Mouse (Mus musculus): ENCODE results near the gene Dus1l.
"Not testable (repeated sequence)": the region's sequence is repeated elsewhere in the genome, so short reads cannot be mapped to it uniquely, and the experiment has no call there.

The Dus1l gene

GRCm38 (mm10) chr11:120777123-120777522 is 19.1 kb downstream of the Dus1l start:
- no peak for DNase-seq (ENCODE audit: low spot score in 2 of 2)

GRCm38 (mm10) chr11:120775774-120776469 is 20.3 kb downstream of the Dus1l start:
- peak; percentile 94 to 98 for DNase-seq (ENCODE audit: low spot score in 2 of 2)

GRCm38 (mm10) chr11:120773463-120774190 is 22.6 kb downstream of the Dus1l start:
- DNase-seq (ENCODE audit: low spot score in 2 of 2), result no peak

GRCm38 (mm10) chr11:120772749-120773148 is 23.5 kb downstream of the Dus1l start:
- DNase-seq (ENCODE audit: low spot score in 2 of 2), result no peak

GRCm38 (mm10) chr11:120768206-120768605 is 28.0 kb downstream of the Dus1l start:
- no peak for DNase-seq (ENCODE audit: low spot score in 2 of 2)

GRCm38 (mm10) chr11:120767023-120767422 is 29.2 kb downstream of the Dus1l start:
- not testable (repeated sequence) for DNase-seq (ENCODE audit: low spot score in 2 of 2)

- DNase-seq (ENCODE audit: low spot score in 2 of 2), result not testable (repeated sequence)
Measured at GRCm38 (mm10) chr11:120763121-120763999, 32.8 kb downstream of the Dus1l start.

- not testable (repeated sequence) for DNase-seq (ENCODE audit: low spot score in 2 of 2)
Measured at GRCm38 (mm10) chr11:120762672-120763041, 33.5 kb downstream of the Dus1l start, which contains the start of gene Hmga1b. Gene Hmga1b (plus strand): TSS chr11:120762794.

GRCm38 (mm10) chr11:120761811-120762671 is 34.2 kb downstream of the Dus1l start:
- DNase-seq (ENCODE audit: low spot score in 2 of 2), result no peak

GRCm38 (mm10) chr11:120760236-120760635 is 36.0 kb downstream of the Dus1l start:
- no peak for DNase-seq (ENCODE audit: low spot score in 2 of 2)

- DNase-seq (ENCODE audit: low spot score in 2 of 2), result no peak
Measured at GRCm38 (mm10) chr11:120751606-120752005, 44.6 kb downstream of the Dus1l start.

- DNase-seq (ENCODE audit: low spot score in 2 of 2), result no peak
Measured at GRCm38 (mm10) chr11:120749430-120749829, 46.8 kb downstream of the Dus1l start.

GRCm38 (mm10) chr11:120747974-120748373 is 48.2 kb downstream of the Dus1l start:
- DNase-seq (ENCODE audit: low spot score in 2 of 2), result no peak

GRCm38 (mm10) chr11:120744121-120744701 is 52.0 kb downstream of the Dus1l start:
- DNase-seq (ENCODE audit: low spot score in 2 of 2), result no peak

- no peak for DNase-seq (ENCODE audit: low spot score in 2 of 2)
Measured at GRCm38 (mm10) chr11:120740981-120741380, 55.2 kb downstream of the Dus1l start.

All from right cerebral cortex, adult 2 months (tissue).